Mouse (Mus musculus): ENCODE data around the gene Tesmin. TPM values are rescaled to one million over a fixed set of nuclear protein-coding genes. Genes with fewer than 3 reads are reported as not detected.

Gene Tesmin
- total and polyA plus RNA-seq, 2 experiments from 2014 or later = 0.27 to 0.93 TPM

GRCm38 (mm10) chr19:3378614-3379013 lies 10.0 kb upstream of the Tesmin start:
- Histone ChIP-seq H3K27ac (ENCODE audit: low read depth, low read length) (no peak overlapping the region), H3K4me1 (ENCODE audit: insufficient read depth, low read length) (no peaks in the 10 kb centered on the region), H3K9me3 (ENCODE audit: low read length) (no peaks in the 10 kb centered on the region), H3K4me2 (ENCODE audit: low read depth, low read length, poor library complexity, severe bottlenecking) (no peak overlapping the region), H3K36me3 (ENCODE audit: insufficient read depth, low read length) (no peaks in the 10 kb centered on the region), H3K4me3 (ENCODE audit: low read depth, low read length) (no peak overlapping the region), H3K27me3 (ENCODE audit: insufficient read depth, low read length) (no peaks in the 10 kb centered on the region), H3K9ac (replicated peaks; ENCODE audit: low read length, poor library complexity, severe bottlenecking) (no peak overlapping the region)
- no peak for DNase-seq (ENCODE audit: low spot score)
- WGBS = 96% methylated on average over 3 of the region's 3 CpGs
- ATAC-seq (ENCODE audit: low FRiP score) = no peak
- no peak for TF ChIP-seq CTCF (IDR thresholded peaks at IDR 0.05)

GRCm38 (mm10) chr19:3388061-3388460 lies 596 bp upstream of the Tesmin start:
- ATAC-seq (ENCODE audit: low FRiP score) (no peak), DNase-seq (ENCODE audit: low spot score) (no peak)
- Histone ChIP-seq H3K27ac (ENCODE audit: low read depth, low read length) (no peak overlapping the region), H3K4me2 (ENCODE audit: low read depth, low read length, poor library complexity, severe bottlenecking) (no peak overlapping the region), H3K36me3 (ENCODE audit: insufficient read depth, low read length) (peaks cover 9% of the 10 kb centered on the region; the same call in 1 of the 2 replicates), H3K9ac (replicated peaks; ENCODE audit: low read length, poor library complexity, severe bottlenecking) (no peak overlapping the region), H3K4me3 (ENCODE audit: low read depth, low read length) (no peak overlapping the region), H3K4me1 (ENCODE audit: insufficient read depth, low read length) (no peaks in the 10 kb centered on the region), H3K9me3 (ENCODE audit: low read length) (no peaks in the 10 kb centered on the region), H3K27me3 (ENCODE audit: insufficient read depth, low read length) (no peaks in the 10 kb centered on the region)
- 82% methylated on average over 6 of the region's 6 CpGs for WGBS
- TF ChIP-seq CTCF (IDR thresholded peaks at IDR 0.05) = no peak

- H3K27me3 ChIP-seq (ENCODE audit: insufficient read depth, low read length) = no peaks in the 10 kb centered on the region
- H3K27ac ChIP-seq (ENCODE audit: low read depth, low read length) = peak overlapping the region; percentile 48
- no peaks in the 10 kb centered on the region for H3K9me3 ChIP-seq (ENCODE audit: low read length)
- peak; percentile 77 for TF ChIP-seq CTCF (IDR thresholded peaks at IDR 0.05)
- no peaks in the 10 kb centered on the region for H3K4me1 ChIP-seq (ENCODE audit: insufficient read depth, low read length)
- H3K4me2 ChIP-seq (ENCODE audit: low read depth, low read length, poor library complexity, severe bottlenecking) = peak overlapping the region; percentile 77
- peak overlapping the region; percentile 70 for H3K9ac ChIP-seq (replicated peaks; ENCODE audit: low read length, poor library complexity, severe bottlenecking)
- DNase-seq (ENCODE audit: low spot score) (peak; percentile 87), ATAC-seq (ENCODE audit: low FRiP score) (peak; percentile 92)
- H3K36me3 ChIP-seq (ENCODE audit: insufficient read depth, low read length) = peaks cover 4% of the 10 kb centered on the region; the same call in 1 of the 2 replicates
- under 1% methylated on average over 40 of the region's 43 CpGs for WGBS
- peak overlapping the region; percentile 49 for H3K4me3 ChIP-seq (ENCODE audit: low read depth, low read length)
Measured at GRCm38 (mm10) chr19:3389089-3389488, 432 bp downstream of the Tesmin start.

- no peak overlapping the region for H3K4me3 ChIP-seq (ENCODE audit: low read depth, low read length)
- DNase-seq (ENCODE audit: low spot score) (no peak), ATAC-seq (ENCODE audit: low FRiP score) (no peak)
- no peak overlapping the region for H3K9ac ChIP-seq (replicated peaks; ENCODE audit: low read length, poor library complexity, severe bottlenecking)
- WGBS = 96% methylated on average over 1 of the region's 1 CpGs
- no peak overlapping the region for H3K4me2 ChIP-seq (ENCODE audit: low read depth, low read length, poor library complexity, severe bottlenecking)
- H3K9me3 ChIP-seq (ENCODE audit: low read length) = no peaks in the 10 kb centered on the region
- no peak for TF ChIP-seq CTCF (IDR thresholded peaks at IDR 0.05)
- H3K27me3 ChIP-seq (ENCODE audit: insufficient read depth, low read length) = no peaks in the 10 kb centered on the region
- no peaks in the 10 kb centered on the region for H3K36me3 ChIP-seq (ENCODE audit: insufficient read depth, low read length)
- H3K4me1 ChIP-seq (ENCODE audit: insufficient read depth, low read length) = no peaks in the 10 kb centered on the region
- H3K27ac ChIP-seq (ENCODE audit: low read depth, low read length) = no peak overlapping the region
Measured at GRCm38 (mm10) chr19:3392384-3392783, 3.7 kb downstream of the Tesmin start.

- H3K36me3 ChIP-seq (ENCODE audit: insufficient read depth, low read length) = no peaks in the 10 kb centered on the region
- DNase-seq (ENCODE audit: low spot score) (no peak), ATAC-seq (ENCODE audit: low FRiP score) (no peak)
- no peak overlapping the region for H3K9ac ChIP-seq (replicated peaks; ENCODE audit: low read length, poor library complexity, severe bottlenecking)
- no peaks in the 10 kb centered on the region for H3K9me3 ChIP-seq (ENCODE audit: low read length)
- H3K4me2 ChIP-seq (ENCODE audit: low read depth, low read length, poor library complexity, severe bottlenecking) = no peak overlapping the region
- H3K27me3 ChIP-seq (ENCODE audit: insufficient read depth, low read length) = no peaks in the 10 kb centered on the region
- no peak overlapping the region for H3K4me3 ChIP-seq (ENCODE audit: low read depth, low read length)
- no peaks in the 10 kb centered on the region for H3K4me1 ChIP-seq (ENCODE audit: insufficient read depth, low read length)
- 71% methylated on average over 3 of the region's 3 CpGs for WGBS
- H3K27ac ChIP-seq (ENCODE audit: low read depth, low read length) = no peak overlapping the region
- TF ChIP-seq CTCF (IDR thresholded peaks at IDR 0.05) = no peak
Measured at GRCm38 (mm10) chr19:3394216-3394615, 5.6 kb downstream of the Tesmin start.

GRCm38 (mm10) chr19:3400057-3400456 lies 11.4 kb downstream of the Tesmin start:
- Histone ChIP-seq H3K27me3 (ENCODE audit: insufficient read depth, low read length) (no peaks in the 10 kb centered on the region), H3K9me3 (ENCODE audit: low read length) (no peaks in the 10 kb centered on the region), H3K4me3 (ENCODE audit: low read depth, low read length) (no peak overlapping the region), H3K36me3 (ENCODE audit: insufficient read depth, low read length) (no peaks in the 10 kb centered on the region), H3K4me1 (ENCODE audit: insufficient read depth, low read length) (no peaks in the 10 kb centered on the region; the same call in 1 of the 2 replicates), H3K27ac (ENCODE audit: low read depth, low read length) (no peak overlapping the region), H3K9ac (replicated peaks; ENCODE audit: low read length, poor library complexity, severe bottlenecking) (no peak overlapping the region), H3K4me2 (ENCODE audit: low read depth, low read length, poor library complexity, severe bottlenecking) (no peak overlapping the region)
- ATAC-seq (ENCODE audit: low FRiP score) (no peak), DNase-seq (ENCODE audit: low spot score) (no peak)
- no peak for TF ChIP-seq CTCF (IDR thresholded peaks at IDR 0.05)
- 86% methylated on average over 4 of the region's 4 CpGs for WGBS

Data from midbrain, postnatal 0 days (tissue).